Mouse (Mus musculus): Measurements from ENCODE around the gene Apc2.

Gene Apc2

DNA sequence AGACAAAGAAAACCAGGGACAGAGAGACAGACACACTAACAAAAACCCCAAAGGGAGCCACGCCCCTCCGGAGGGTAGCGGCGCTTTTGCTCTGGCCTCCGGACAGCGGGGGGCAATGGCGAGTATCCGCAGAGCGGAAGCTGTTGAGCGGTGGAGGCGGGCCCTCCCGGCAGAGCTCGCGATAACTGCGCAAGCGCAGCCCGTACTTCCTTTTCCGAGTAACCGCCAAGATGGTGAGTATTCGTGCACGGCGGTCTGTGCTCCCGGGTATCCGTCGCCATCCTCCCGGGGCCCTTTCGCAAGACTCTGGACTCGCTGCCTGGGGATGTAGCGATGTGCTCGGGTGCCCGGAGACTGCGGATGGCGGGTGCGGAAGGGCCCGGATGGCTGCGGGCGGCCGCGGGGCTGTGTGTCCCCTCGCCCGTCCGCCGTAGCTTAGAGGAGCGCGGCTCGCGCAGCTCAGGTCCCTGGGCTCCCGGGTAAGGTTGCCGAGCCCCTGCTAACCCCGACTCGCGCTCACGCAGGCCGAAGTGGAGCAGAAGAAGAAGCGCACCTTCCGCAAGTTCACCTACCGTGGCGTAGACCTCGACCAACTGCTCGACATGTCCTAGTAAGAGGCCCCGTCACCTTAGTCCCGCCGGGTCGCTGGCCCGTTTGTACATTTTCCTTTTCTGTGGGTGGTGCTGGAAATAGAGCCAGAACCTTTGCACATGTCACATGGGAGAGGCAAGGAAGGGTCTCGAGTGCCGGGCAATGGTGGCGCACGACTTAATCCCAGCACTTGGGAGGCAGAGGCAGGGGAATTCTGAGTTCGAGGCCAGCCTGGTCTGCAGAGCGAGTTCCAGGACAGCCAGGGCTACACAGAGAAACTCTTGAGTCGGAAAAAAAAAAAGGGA lies 3.3 kb upstream of the Apc2 start, which contains the start of gene Rps15:
TSS of gene Rps15 (plus strand) at position 203 of the 896 bp plus-strand sequence.
- ATAC-seq (ENCODE audit: insufficient number of reproducible peaks, low FRiP score, low TSS enrichment) = peak; percentile 62; the same call in 1 of the 2 replicates

DNA sequence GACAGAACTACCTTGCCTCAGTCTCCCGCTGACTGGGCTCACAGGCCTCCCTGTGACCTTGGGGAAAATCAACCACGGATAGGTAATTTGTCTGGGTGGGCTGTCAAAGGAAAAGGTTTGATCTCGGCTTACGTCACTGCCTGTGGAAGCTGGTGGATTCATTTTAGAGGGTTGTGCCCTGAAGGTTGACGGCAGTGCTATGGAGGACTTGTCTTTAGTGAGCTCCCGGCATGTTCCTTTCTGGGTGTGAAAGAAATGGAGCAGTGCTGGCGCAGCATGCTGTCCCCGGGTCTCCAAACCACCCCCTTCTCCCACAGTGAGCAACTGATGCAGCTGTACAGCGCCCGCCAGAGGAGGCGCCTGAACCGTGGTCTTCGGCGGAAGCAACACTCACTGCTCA lies 2.5 kb upstream of the Apc2 start:
- no peak for ATAC-seq (ENCODE audit: insufficient number of reproducible peaks, low FRiP score, low TSS enrichment)

DNA sequence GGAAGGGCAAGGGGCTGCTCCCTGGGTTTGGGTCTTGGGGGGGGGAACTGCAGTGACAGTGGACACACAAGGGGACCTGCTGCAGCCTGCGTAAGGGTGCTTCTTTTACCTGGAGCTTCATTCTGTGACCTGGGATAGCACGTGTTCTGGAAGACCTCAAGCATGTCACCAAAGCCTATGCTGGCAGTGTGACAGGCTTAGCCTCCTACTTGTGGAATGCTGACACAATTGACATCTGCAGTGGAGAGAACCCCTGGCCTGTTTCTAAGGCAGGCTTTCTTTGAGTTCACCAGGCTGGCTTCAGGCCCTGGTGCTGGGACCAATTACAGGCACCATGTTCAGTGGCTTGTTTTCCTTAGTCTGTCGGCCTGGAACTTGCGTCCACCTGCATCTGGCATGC lies 1.5 kb upstream of the Apc2 start:
- no peak for ATAC-seq (ENCODE audit: insufficient number of reproducible peaks, low FRiP score, low TSS enrichment)

DNA sequence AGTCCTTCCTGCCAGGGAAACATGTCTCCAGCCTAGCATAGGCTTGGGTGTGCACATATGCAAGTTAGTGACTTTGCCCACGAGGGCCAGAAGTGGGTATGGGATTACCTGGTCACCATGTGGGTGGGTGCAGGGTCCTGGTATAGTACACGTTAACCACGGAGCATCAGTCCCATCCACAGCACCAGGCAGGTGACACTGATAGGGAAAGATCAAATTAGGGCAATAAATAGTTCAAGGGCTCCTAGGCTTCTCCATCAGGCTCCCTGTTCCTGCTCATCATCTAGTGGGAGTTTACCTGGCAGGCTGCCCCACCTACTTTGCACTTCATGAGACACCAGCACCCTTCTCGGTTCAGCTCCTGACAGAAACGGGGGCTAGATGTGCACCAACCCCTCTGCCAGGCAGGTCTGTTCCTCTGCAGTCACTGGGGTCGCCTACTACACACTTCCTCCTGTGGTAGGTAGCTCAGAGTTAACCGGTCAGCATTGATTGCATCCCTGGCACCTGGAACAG lies 931 bp upstream of the Apc2 start:
- no peak for ATAC-seq (ENCODE audit: insufficient number of reproducible peaks, low FRiP score, low TSS enrichment)

DNA sequence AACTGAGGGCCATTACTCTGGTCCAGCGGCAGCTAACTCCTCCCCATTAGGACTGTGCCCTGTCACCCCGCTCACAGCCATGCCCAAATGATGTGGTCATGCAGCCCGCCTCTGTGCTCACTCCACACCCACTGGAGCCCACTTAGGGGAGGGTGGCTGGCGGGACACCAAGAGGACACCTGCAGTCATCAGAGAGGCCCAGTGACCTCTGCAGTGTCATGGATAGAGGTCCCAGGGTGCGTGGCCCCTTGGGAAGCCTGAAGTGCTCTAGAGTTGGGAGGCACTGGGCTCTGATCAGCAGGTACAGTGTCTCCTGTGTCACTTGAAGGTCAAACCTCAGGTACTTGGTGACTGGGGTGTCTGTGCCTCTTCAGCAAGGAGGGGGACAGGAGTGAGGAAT lies 1.0 kb downstream of the Apc2 start:
- ATAC-seq (ENCODE audit: insufficient number of reproducible peaks, low FRiP score, low TSS enrichment) = no peak

DNA sequence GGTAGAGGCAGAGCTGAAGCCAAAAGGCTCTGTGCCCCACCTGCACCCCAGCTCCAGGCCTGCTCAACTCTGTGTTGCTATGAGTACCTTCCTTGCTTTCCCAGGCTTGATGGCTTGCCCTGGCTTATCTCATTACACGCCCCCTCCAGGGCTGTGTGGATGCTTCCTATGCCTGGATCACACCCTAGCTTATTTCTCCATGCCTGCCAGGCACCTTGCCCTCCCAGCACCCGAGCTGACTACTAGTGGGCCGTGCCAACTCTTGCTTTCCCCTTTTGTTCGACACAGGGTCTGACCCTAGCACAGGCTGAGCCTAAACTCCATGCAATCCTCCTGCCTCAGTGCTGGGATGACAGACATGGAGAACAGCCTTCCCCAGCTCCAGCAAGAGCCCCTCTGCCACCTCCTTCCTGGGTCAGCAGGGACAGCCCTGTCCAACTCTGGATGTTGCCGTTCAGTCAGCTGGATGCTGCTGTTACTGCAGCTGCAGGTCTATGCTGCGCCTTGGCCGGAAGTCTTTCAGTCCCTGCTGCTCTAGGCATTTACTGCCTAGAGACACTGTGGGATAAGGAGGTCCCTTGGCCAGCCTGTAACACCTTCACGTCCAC lies 1.9 kb downstream of the Apc2 start:
- ATAC-seq (ENCODE audit: insufficient number of reproducible peaks, low FRiP score, low TSS enrichment) = no peak

DNA sequence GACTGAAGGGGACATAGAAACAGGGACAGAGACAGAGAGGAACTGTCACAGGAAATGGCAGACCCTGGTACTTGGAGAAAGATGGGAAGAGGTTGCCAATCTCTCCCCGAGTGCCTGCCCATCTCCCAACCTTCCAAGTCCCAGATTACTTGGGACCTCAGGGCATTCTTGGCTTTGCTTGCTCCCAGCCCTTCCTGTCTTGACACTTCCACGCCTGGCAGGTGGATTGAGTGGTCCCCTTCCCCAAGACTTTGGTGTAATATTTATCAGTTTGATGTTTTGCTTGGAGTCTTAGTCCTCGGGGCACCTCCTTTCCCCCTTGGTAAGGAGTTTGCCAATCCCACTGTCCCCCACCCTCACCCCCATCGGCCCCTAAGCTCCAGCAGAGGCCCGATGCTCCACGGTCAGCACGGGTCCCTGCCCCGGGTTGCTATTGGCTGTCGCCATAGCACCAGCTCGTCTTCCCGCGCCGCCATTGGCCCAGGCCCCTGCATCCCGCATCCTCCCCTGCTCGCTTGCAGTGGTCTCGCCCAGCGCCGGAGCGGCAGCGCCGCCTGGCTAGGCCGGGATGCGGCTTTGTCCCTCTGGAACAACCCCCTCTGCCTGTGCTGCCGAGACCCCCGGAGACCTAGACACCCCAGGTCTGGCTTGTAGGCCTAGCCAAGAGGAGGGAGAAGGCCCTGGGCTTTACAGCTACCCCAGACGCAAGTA lies 2.9 kb downstream of the Apc2 start:
- ATAC-seq (ENCODE audit: insufficient number of reproducible peaks, low FRiP score, low TSS enrichment) = peak; percentile 83

DNA sequence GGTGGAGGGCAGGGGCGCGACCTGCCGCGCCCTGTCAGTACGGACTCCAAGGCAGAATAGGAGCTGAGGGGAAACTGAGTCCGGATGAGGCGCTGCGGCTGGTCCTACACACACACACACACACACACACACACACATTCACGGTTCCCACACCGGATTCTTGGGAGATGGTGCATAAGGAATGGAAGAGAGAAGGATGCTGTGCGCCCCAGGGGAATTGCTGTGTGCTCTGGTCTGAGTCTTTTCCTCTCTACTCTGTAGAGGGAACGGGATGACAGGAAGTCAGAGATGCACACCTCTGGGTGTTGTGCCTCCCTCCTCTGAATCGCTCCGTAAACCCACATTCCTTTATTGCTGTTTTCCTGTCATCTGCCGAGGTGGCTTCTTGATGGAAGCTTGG lies 3.5 kb downstream of the Apc2 start:
- no peak for ATAC-seq (ENCODE audit: insufficient number of reproducible peaks, low FRiP score, low TSS enrichment)

DNA sequence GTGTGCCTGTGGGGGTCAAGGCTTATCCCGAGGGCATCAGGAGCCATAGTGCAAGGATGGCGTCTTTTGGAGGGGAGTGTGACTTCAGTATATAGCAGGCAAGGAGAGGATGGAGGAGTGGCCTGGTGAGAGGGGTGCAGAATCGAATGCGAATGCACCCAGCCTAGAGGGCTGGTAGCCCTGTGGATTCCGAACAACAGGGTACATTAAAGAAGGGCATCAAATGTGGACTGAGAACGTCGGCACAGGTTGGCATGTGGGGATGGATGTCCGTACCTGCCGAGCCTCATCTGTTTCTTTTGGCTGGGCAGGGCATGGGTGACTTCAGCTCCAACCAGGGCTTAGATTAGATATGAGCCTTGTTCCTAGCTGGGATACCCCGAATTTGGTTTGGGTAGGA lies 4.0 kb downstream of the Apc2 start:
- ATAC-seq (ENCODE audit: insufficient number of reproducible peaks, low FRiP score, low TSS enrichment) = no peak

DNA sequence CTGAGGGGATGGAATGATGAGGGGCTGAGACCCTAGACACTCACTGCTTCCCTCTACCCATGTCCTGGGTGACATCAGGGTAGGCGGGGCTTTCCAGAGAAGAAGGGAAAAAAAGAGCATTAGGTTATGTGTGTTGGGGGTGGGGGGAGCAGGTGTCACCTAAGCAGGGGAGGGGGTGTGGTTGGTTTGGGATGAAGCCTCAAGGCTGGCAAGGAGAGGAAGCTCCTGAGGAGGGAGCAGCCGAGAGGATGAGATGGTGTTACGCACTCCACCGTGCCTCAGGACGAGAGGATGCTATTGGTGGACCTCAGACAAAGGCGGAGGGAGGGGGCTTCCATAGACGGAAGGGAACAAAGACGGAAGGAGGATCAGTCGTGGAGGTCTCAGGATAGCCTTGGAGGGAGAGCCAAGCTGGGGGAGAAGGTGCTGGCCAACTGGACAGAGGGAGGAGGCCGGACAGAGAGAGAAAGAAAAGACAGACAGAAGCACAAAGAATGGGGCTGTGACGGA lies 5.0 kb downstream of the Apc2 start:
- no peak for ATAC-seq (ENCODE audit: insufficient number of reproducible peaks, low FRiP score, low TSS enrichment)

DNA sequence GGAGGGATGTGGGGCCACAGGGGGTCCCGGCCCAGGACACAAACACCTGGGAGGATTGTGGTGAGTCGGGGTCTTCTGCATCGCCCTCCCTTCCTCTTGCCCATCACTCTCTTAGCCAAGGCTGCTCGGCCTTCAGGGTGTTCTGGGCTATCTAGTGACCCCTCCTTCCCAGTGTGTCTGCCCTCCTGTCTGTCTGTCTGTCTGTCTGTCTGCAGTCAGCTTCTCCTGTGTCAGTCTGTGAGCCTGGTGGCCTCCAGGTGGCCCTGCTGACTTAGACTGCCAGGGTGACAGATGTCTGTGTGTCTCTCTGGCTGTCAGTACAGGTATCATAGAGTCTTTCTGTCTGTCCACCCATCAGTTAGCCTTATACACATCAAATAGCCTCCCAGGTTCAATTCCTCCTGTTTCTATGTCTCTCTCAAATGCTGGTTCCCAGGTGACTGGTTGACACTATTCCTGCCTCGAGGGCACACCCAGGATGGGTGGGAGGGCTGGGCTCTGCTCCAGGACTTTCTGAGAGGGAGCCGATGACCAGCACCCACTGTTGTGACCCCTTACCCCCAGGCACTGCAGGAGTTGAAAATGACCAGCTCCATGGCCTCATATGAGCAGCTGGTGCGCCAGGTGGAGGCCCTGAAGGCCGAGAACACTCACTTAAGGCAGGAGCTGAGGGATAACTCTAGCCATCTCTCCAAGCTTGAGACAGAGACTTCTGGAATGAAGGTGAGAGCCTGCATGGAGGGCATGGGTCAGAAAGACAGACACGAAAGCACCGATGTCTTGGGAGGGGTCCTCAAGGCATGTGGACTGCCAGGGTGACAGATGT lies 5.7 kb downstream of the Apc2 start:
- ATAC-seq (ENCODE audit: insufficient number of reproducible peaks, low FRiP score, low TSS enrichment) = no peak

DNA sequence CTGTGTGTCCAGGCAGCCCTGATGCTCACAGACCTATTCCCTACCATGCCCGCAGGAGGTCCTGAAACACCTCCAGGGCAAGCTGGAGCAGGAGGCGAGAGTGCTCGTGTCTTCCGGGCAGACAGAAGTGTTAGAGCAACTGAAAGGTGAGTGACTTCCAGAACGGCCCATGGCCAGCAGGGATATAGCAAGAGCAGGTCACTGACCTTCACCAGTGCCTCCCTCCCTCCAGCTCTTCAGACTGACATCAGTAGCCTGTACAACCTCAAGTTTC lies 6.2 kb downstream of the Apc2 start:
- ATAC-seq (ENCODE audit: insufficient number of reproducible peaks, low FRiP score, low TSS enrichment) = no peak

DNA sequence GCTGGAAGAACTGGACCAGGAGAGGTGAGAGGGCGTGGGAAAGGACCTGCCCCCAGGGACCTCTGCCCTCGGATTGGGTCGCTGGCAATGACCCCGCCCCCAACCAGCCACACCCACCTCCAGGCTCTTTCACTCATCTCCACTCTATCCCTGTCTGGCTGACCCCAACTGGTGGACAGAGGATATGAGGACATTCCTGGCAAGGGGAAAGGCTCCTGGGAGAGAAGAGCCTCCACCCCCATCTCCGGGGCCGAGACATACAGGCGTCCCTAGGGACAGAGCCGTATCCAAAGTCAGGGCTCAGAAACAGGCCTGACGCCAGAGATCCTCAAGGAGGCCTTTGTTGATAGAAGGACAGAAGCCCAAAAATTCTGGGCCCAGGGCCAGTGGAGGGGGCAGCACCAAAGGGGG lies 6.7 kb downstream of the Apc2 start:
- no peak; the same call in 1 of the 2 replicates for ATAC-seq (ENCODE audit: insufficient number of reproducible peaks, low FRiP score, low TSS enrichment)

DNA sequence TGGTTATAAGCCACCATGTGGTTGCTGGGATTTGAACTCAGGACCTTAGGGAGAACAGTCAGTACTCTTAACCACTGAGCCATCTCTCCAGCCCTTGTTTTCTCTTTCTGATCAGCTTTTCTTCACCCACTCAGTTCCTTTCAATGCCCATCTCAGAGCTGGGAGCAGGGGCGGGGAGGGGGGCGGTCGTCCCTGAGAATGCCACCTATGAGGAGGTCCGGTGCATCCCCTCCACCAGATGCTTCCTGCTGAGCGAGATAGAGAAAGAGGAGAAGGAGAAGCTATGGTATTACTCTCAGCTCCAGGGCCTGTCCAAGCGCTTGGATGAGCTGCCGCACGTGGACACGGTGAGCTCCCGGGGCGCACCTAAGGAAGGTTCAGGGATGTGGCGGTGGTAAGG lies 8.7 kb downstream of the Apc2 start:
- ATAC-seq (ENCODE audit: insufficient number of reproducible peaks, low FRiP score, low TSS enrichment) = no peak

DNA sequence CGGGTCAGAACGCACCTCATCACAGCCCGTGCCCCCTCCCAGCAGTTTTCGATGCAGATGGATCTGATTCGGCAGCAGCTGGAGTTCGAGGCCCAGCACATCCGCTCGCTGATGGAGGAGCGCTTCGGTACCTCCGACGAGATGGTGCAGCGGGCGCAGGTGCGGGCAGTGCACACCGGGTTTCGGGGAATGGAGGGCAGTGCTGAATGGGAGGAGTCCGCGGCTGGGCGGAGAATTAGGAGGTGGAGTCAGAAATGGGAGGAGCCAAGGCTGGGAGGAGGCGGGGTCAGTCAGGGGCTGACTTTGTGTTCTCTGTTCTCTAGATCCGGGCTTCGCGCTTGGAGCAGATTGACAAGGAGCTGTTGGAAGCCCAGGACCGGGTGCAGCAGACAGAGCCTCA lies 9.1 kb downstream of the Apc2 start:
- ATAC-seq (ENCODE audit: insufficient number of reproducible peaks, low FRiP score, low TSS enrichment) = no peak

DNA sequence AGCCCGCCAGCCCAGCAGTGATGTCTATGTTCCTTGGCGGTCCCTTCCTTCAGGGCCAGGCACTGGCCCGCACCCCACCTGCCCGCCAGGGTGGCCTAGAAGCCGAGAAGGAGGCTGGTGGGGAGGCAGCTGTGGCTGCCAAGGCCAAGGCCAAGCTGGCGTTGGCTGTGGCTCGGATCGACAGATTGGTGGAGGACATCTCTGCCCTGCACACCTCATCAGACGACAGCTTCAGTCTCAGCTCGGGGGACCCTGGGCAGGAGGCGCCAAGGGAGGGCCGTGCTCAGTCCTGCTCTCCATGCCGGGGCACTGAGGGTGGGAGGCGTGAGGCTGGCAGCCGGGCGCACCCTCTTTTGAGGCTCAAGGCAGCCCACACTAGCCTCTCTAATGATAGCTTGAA lies 15.8 kb downstream of the Apc2 start:
- no peak for ATAC-seq (ENCODE audit: insufficient number of reproducible peaks, low FRiP score, low TSS enrichment)

DNA sequence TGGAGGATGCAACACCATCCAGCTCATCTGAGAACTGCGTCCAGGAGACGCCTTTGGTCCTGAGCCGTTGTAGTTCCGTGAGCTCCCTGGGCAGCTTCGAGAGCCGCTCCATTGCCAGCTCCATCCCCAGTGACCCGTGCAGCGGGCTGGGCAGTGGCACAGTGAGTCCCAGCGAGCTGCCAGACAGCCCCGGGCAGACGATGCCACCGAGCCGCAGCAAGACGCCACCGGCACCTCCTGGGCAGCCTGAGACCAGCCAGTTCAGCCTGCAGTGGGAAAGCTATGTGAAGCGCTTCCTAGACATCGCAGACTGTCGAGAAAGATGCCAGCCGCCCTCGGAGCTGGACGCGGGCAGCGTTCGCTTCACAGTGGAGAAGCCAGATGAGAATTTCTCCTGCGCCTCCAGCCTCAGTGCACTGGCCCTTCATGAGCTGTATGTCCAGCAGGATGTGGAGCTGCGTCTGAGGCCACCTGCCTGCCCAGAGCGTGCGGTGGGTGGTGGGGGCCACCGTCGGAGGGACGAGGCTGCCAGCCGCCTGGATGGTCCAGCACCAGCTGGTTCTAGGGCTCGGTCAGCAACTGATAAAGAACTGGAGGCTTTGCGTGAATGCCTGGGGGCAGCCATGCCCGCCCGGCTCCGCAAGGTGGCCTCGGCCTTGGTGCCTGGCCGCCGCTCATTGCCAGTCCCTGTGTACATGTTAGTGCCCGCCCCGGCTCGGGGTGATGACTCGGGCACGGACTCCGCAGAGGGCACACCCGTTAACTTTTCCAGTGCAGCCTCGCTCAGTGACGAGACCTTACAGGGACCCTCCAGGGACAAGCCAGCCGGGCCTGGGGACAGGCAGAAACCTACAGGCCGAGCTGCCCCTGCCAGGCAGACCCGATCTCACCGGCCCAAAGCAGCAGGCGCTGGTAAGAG lies 17.1 kb downstream of the Apc2 start:
- ATAC-seq (ENCODE audit: insufficient number of reproducible peaks, low FRiP score, low TSS enrichment) = no peak

DNA sequence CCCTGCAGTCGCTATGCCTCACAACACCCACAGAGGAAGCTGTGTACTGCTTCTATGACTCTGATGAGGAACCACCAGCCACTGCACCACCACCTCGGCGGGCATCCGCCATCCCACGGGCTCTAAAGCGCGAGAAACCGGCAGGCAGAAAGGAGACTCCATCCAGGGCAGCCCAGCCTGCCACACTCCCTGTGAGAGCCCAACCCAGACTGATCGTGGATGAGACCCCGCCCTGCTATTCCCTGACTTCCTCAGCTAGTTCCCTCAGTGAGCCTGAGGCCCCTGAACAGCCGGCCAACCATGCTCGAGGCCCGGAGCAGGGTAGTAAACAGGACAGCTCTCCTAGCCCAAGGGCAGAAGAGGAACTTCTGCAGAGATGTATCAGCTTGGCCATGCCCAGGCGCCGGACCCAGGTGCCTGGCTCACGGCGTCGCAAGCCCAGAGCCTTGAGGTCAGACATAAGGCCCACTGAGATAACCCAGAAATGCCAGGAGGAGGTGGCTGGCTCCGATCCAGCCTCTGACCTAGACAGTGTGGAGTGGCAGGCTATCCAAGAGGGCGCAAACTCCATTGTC lies 17.9 kb downstream of the Apc2 start:
- no peak; the same call in 1 of the 2 replicates for ATAC-seq (ENCODE audit: insufficient number of reproducible peaks, low FRiP score, low TSS enrichment)

DNA sequence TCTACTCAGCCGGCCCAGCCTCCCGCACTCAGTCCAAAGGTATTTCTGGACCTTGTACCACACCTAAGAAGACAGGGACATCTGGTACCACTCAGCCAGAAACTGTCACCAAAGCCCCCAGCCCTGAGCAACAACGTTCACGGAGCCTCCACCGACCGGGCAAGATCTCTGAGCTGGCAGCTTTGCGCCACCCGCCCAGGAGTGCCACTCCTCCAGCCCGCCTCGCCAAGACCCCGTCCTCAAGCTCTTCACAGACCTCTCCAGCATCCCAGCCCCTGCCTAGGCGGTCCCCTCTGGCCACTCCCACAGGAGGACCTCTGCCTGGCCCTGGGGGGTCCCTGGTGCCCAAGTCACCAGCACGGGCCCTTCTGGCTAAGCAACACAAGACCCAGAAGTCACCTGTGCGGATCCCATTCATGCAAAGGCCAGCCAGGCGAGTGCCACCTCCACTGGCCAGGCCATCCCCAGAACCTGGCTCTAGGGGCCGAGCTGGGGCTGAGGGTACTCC lies 18.8 kb downstream of the Apc2 start:
- ATAC-seq (ENCODE audit: insufficient number of reproducible peaks, low FRiP score, low TSS enrichment) = no peak

Data from cerebellum, adult (tissue).